Mouse (Mus musculus): ENCODE data around the gene Lingo1.
A peak's percentile ranks its signal among the peaks of the same experiment; 100 is the strongest.

Lingo1 gene

GRCm38 (mm10) chr9:56605443-56605806 lies 190.8 kb downstream of the Lingo1 start:
- DNase-seq (ENCODE audit: low spot score) = peak; percentile 14

DNA sequence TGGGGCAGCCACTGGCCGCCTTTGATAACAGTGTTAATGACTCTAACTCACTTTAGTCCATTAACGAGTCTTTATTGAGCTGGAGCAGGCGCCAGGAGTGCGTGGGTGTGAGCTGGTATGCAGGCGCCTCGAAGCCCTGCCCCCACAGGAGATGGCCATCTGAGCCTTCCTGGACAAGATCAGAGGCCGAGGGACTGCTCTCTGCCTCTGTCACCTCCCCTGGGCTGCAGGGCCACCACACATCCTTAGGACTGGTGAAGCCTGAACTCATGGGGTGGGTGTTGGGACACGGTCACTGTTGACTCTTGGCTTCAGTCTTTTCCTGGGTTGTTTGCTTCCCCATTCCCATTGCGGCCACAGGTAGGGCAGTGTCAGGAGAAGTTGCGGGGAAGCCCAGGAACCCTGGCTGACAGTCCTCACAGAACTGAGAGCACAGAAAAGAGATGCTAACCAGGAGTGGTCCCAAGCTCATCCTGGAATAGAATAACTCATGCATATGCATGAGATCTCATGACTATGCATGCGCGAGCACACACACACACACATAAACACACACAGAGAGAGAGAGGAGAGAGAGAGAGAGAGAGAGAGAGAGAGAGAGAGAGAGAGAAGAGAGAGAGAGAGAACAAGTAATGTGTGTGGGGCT lies 191.3 kb downstream of the Lingo1 start:
- DNase-seq (ENCODE audit: low spot score) = peak; percentile 71

- DNase-seq (ENCODE audit: low spot score) = no peak
Measured at GRCm38 (mm10) chr9:56600655-56601054, 195.6 kb downstream of the Lingo1 start.

DNA sequence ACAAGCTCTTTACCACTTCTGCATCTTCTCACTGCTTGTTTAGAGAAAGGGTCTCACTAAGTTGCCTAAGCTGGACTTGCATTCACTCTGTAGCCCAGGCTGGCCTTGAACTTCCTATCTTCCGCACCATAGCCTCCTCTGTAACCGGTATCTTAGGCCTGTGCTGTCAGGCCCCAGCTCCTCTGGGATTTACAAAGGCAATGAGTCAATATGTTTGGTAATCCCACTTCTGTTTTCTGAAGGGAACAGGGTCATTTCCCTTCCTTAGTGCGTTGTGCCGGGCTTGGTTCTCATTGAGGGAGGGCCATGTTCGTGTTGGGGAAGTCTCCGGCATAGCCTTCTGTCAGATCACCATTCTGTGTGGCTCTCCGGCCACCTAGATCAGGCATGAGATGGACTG lies 203.6 kb downstream of the Lingo1 start:
- no peak for DNase-seq (ENCODE audit: low spot score)

- DNase-seq (ENCODE audit: low spot score) = no peak
Measured at GRCm38 (mm10) chr9:56591248-56591888, 204.9 kb downstream of the Lingo1 start.

- DNase-seq (ENCODE audit: low spot score) = no peak
Measured at GRCm38 (mm10) chr9:56589762-56590161, 206.5 kb downstream of the Lingo1 start.

- no peak for DNase-seq (ENCODE audit: low spot score)
Measured at GRCm38 (mm10) chr9:56584043-56584424, 212.2 kb downstream of the Lingo1 start.

- no peak for DNase-seq (ENCODE audit: low spot score)
Measured at GRCm38 (mm10) chr9:56583139-56584042, 212.9 kb downstream of the Lingo1 start.

DNA sequence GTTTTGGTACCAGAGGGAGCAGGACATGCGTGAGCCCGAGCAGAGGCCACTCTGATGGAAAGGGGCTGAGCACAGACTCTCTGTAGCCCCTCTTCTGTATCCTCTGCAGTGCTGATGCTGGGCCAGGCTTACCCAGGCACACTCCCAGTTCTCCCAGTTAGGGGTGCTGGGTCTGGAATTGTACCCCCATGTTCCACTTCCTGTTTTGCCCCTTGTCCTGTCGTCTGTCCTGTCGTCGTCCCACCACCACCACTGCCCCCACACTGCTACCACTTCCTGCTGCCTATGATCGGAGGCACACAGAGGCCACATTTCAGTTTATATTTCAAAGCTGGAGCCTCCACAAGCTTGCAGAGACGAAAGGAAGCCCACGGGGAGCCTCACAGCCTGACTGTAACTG lies 213.6 kb downstream of the Lingo1 start:
- DNase-seq (ENCODE audit: low spot score) = no peak

GRCm38 (mm10) chr9:56581700-56582099 lies 214.6 kb downstream of the Lingo1 start:
- no peak for DNase-seq (ENCODE audit: low spot score)

DNA sequence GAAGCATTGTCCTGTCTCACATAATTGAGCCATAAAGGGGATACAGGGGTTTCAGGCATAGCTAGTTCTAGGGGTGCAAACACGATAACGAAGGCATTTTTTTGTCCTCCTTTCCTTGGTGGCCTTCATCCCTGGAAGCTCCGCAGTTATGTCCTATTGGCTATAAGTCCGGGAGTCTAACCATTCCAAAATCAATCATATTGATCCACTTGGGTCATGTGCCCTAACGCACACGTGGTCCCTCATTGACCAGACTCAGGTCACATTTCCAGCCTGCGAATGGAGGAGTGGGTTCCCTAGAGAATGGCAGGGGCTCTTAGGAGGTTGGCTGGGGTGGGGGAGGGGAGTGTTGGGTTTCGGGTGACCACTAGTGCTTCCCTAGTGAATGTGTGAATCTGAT lies 215.3 kb downstream of the Lingo1 start:
- DNase-seq (ENCODE audit: low spot score) = no peak

DNA sequence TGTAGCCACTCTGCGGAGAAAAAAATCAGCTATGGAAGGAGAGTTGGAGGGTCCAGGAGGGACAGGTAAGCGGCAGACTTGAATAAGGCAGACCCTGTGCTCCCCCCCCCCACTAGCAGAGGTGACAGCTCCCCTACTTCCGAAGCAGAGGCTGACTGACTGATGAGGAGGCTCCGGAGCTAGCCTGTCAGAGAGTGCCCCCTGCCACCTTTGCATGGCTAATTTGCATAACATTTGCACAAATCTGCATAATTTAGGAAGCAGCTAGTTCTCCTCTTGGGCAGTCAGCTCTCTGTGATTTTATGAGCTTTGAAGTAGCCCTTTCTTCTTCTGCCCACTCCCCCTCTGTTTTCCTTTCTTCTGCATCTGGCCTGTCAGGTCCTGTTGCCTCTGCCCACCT lies 216.2 kb downstream of the Lingo1 start:
- no peak for DNase-seq (ENCODE audit: low spot score)

GRCm38 (mm10) chr9:56577405-56577804 lies 218.9 kb downstream of the Lingo1 start:
- DNase-seq (ENCODE audit: low spot score) = no peak

GRCm38 (mm10) chr9:56572534-56573479 lies 223.5 kb downstream of the Lingo1 start:
- peak; percentile 24 for DNase-seq (ENCODE audit: low spot score)
